8 mouse cellular contexts compared by ENCODE assay signal in the genomic region with DNA sequence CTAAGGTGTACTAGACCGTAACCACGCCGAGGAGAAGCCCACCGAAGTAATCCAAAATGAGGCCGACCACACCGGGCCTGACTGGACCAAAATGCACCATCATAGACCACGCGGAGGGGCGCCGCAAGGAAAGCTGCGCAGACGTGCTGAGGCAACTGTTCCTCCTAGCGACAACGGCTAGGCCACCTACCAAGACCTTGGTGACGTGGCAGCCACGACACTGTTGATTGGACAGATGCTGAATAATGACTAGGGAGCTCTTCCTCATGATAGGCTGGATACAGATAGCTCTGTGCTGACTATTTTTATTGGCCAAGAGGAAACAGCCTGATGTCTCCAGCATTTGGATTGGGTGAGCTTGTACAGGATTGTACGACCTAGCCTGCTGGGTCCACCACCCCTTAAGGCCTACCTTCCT.
DNase-seq lines count a peak whose midpoint lies in the region; ATAC-seq and TF ChIP-seq lines count a peak whose summit lies in the region.

No protein-coding gene starts in this region.

- peak overlapping the region; percentile 67 for H3K4me3 ChIP-seq in bone marrow macrophage, adult 2 months (ENCODE audit: insufficient read depth, low read length)
- H3K4me3 ChIP-seq in embryonic fibroblast, embryonic 13.5 days (ENCODE audit: insufficient read depth, low read length), result peak overlapping the region; percentile 60
- peak overlapping the region; percentile 52 for H3K4me3 ChIP-seq in kidney, embryonic 14.5 days (ENCODE audit: low read length)
- H3K4me3 ChIP-seq in limb, embryonic 15.5 days, result peak overlapping the region; percentile 49

- TF ChIP-seq POLR2A in bone marrow macrophage, adult 2 months (IDR thresholded peaks at IDR 0.05; ENCODE audit: borderline replicate concordance, low read depth, low read length), result no peak
- peak; percentile 96 for TF ChIP-seq POLR2A in embryonic fibroblast, embryonic 13.5 days (IDR thresholded peaks at IDR 0.05; ENCODE audit: low read depth, low read length)

- 60% methylated on average over 17 of the region's 17 CpGs for WGBS in kidney, embryonic 14.5 days
- 49% methylated on average over 17 of the region's 17 CpGs for WGBS in limb, embryonic 15.5 days

- no peaks in the 10 kb centered on the region for H3K36me3 ChIP-seq in kidney, embryonic 14.5 days (ENCODE audit: control insufficient read depth, insufficient read depth, low read length)
- no peaks in the 10 kb centered on the region for H3K36me3 ChIP-seq in limb, embryonic 15.5 days

- peak; percentile 96 for ATAC-seq in kidney, embryonic 14.5 days (ENCODE audit: low FRiP score, low TSS enrichment)
- ATAC-seq in limb, embryonic 15.5 days (ENCODE audit: insufficient number of reproducible peaks, low FRiP score, low TSS enrichment, low read depth), result peak; percentile 94

- no peaks in the 10 kb centered on the region for H3K27me3 ChIP-seq in kidney, embryonic 14.5 days (ENCODE audit: control insufficient read depth, insufficient read depth, low read length)
- H3K27me3 ChIP-seq in limb, embryonic 15.5 days, result no peaks in the 10 kb centered on the region

- peak overlapping the region; percentile 63 for H3K27ac ChIP-seq in bone marrow macrophage, adult 2 months (ENCODE audit: insufficient read depth, low read depth, low read length)
- peak overlapping the region; percentile 59 for H3K27ac ChIP-seq in embryonic fibroblast, embryonic 13.5 days (ENCODE audit: insufficient read depth, low read length)
- peak overlapping the region; percentile 80 for H3K27ac ChIP-seq in kidney, embryonic 14.5 days (ENCODE audit: low read depth, low read length)
- H3K27ac ChIP-seq in limb, embryonic 15.5 days, result peak overlapping the region; percentile 81

- TF ChIP-seq CTCF in bone marrow macrophage, adult 2 months (IDR thresholded peaks at IDR 0.05; ENCODE audit: low read depth, low read length), result no peak
- TF ChIP-seq CTCF in embryonic fibroblast, embryonic 13.5 days (IDR thresholded peaks at IDR 0.05; ENCODE audit: borderline replicate concordance, insufficient read depth, low read length), result no peak

- peak; percentile 99 for DNase-seq in A20 (ENCODE audit: low read depth, low spot score)
- DNase-seq in heart, adult 9 months (ENCODE audit: low spot score in 2 of 2), result peak; percentile 97
- DNase-seq in monocyte, adult 2 months (ENCODE audit: low read depth in 1 of 2, low spot score in 2 of 2), result peak; percentile 78 to 81
- DNase-seq in spleen, postnatal 36 days (ENCODE audit: low spot score in 2 of 2), result peak; percentile 91 to 93

- H3K9ac ChIP-seq in kidney, embryonic 14.5 days (ENCODE audit: low read depth, low read length), result peak overlapping the region; percentile 73
- H3K9ac ChIP-seq in limb, embryonic 15.5 days, result peak overlapping the region; percentile 48

- H3K4me1 ChIP-seq in bone marrow macrophage, adult 2 months (ENCODE audit: control insufficient read depth, insufficient read depth, low read length), result peaks cover 9% of the 10 kb centered on the region
- H3K4me1 ChIP-seq in embryonic fibroblast, embryonic 13.5 days (ENCODE audit: control insufficient read depth, insufficient read depth, low read length), result no peaks in the 10 kb centered on the region
- H3K4me1 ChIP-seq in kidney, embryonic 14.5 days (ENCODE audit: control insufficient read depth, insufficient read depth, low read length), result peaks cover 14% of the 10 kb centered on the region; the same call in 1 of the 2 replicates
- peaks cover 35% of the 10 kb centered on the region for H3K4me1 ChIP-seq in limb, embryonic 15.5 days

- peak overlapping the region; percentile 52 for H3K4me2 ChIP-seq in kidney, embryonic 14.5 days (replicated peaks; ENCODE audit: low read depth, low read length)
- H3K4me2 ChIP-seq in limb, embryonic 15.5 days, result peak overlapping the region; percentile 39; the same call in 1 of the 2 replicates

- H3K9me3 ChIP-seq in kidney, embryonic 14.5 days (ENCODE audit: control insufficient read depth, low read length), result peaks cover 14% of the 10 kb centered on the region
- no peaks in the 10 kb centered on the region for H3K9me3 ChIP-seq in limb, embryonic 15.5 days

Comparison
In these comparisons a context has a peak if more than half of its experiments do, and no peak if none do; other contexts are left out.
1. Peak in every context shown above with its lines: DNase-seq, ATAC-seq, H3K4me3 ChIP-seq and H3K27ac ChIP-seq.